Mouse (Mus musculus) cerebellum, adult 2 months (tissue): Measurements from ENCODE around the gene Egfem1.

Experiments used
- CTCF ChIP-seq: fragments of 200-500 bp; IDR thresholded peaks from 2 replicates; pipeline ENCODE4 v1.5.1; 2011; ENCODE audit warnings: low read depth, mild to moderate bottlenecking, control low read depth, low read length, moderate library complexity, borderline replicate concordance; ENCODE audit not compliant: insufficient read depth
- POLR2A ChIP-seq: fragments of 200-500 bp; IDR thresholded peaks from 2 replicates; pipeline ENCODE4 v1.6.1; 2011; ENCODE audit warnings: low read length, control low read depth, borderline replicate concordance; ENCODE audit not compliant: insufficient read depth

GRCm38 (mm10) chr3:29701126-29701525, 619.3 kb downstream of the Egfem1 start:
- TF ChIP-seq CTCF (no peak), POLR2A (no peak)
